Mouse (Mus musculus) liver, embryonic 14.5 days (tissue): ENCODE measurements around the gene Dennd4a. TPM values are rescaled to one million over a fixed set of nuclear protein-coding genes. Genes with fewer than 3 reads are reported as not detected.

Experiments
- ATAC-seq: fragments of 200-750 bp; cut with Nextera tagmentation; 2 replicates; pipeline ENCODE4 v1.8.0; 2017; ENCODE audit warnings: moderate number of reproducible peaks, mild to moderate bottlenecking, moderate library complexity; ENCODE audit not compliant: insufficient read depth
- DNase-seq, 3 experiments: peaks; one replicate each; pipeline ENCODE4 v3.0.0-alpha.2; 2012 to 2013; ENCODE audit warnings: low read depth in 3 of 3, low spot score in 3 of 3
- H3K27ac ChIP-seq: fragments of 300-500 bp; sonication (generic); 2 replicates; pipeline ENCODE4 v1.5.1; 2014; ENCODE audit warnings: moderate library complexity, mild to moderate bottlenecking, control low read depth, inconsistent platforms
- H3K27me3 ChIP-seq: fragments of 300-500 bp; sonication (generic); 2 replicates; pipeline ENCODE4 v1.6.1; 2014; ENCODE audit warnings: mild to moderate bottlenecking, low read length, moderate library complexity; ENCODE audit not compliant: control insufficient read depth, insufficient read depth
- H3K36me3 ChIP-seq: fragments of 300-500 bp; sonication (generic); replicated peaks from 2 replicates; pipeline ENCODE4 v1.6.1; 2014; ENCODE audit warnings: low read depth; ENCODE audit not compliant: control insufficient read depth, insufficient read depth
- H3K4me1 ChIP-seq, 2 experiments: fragments of 200-500 bp in 1 of 2; fragments of 300-500 bp in 1 of 2; sonication (generic) in 1 of 2; replicated peaks; 2 replicates each; pipeline ENCODE4 v1.6.1; 2012 to 2014; ENCODE audit warnings: antibody characterized with exemption in 1 of 2, inconsistent platforms in 1 of 2, low read length in 1 of 2; ENCODE audit not compliant: control insufficient read depth in 2 of 2, insufficient read depth in 2 of 2
- H3K4me2 ChIP-seq: fragments of 300-500 bp; sonication (generic); 2 replicates; pipeline ENCODE4 v1.6.1; 2014; ENCODE audit warnings: low read depth, mild to moderate bottlenecking, control low read depth, moderate library complexity
- H3K4me3 ChIP-seq, 2 experiments: fragments of 200-500 bp in 1 of 2; fragments of 300-500 bp in 1 of 2; sonication (generic) in 1 of 2; 2 replicates each; pipeline ENCODE4 v1.5.1; 2012 to 2014; ENCODE audit warnings: low read depth in 2 of 2, low read length in 2 of 2, mild to moderate bottlenecking in 2 of 2, control low read depth in 1 of 2, inconsistent platforms in 1 of 2, moderate library complexity in 1 of 2; ENCODE audit not compliant: insufficient read depth in 1 of 2
- H3K9ac ChIP-seq: fragments of 300-500 bp; sonication (generic); replicated peaks from 2 replicates; pipeline ENCODE4 v1.6.1; 2014; ENCODE audit warnings: mild to moderate bottlenecking, control low read depth, moderate library complexity
- H3K9me3 ChIP-seq: fragments of 300-500 bp; sonication (generic); 2 replicates; pipeline ENCODE4 v1.6.1; 2016; ENCODE audit warnings: low read length, mixed read lengths; ENCODE audit not compliant: control insufficient read depth
- CTCF ChIP-seq: IDR thresholded peaks from 2 replicates; pipeline ENCODE4 v1.5.1; 2016; ENCODE audit warnings: antibody characterized with exemption, low read depth, control low read depth
- EP300 ChIP-seq: IDR thresholded peaks from 2 replicates; pipeline ENCODE4 v1.6.1; 2016; ENCODE audit warnings: antibody characterized with exemption, low read depth
- WGBS: fragments of 180-500 bp; shearing (Covaris S2); extraction: QIAGEN DNeasy Blood & Tissue Kit; methylation state at CpG from one replicate; pipeline ENCODE4 v1.1.7; 2014; ENCODE audit not compliant: insufficient replicate concordance; 5-methylcytosine and 5-hydroxymethylcytosine counted together
- polyA plus RNA-seq, 2 experiments: library from polyadenylated mRNA; depleted of rRNA in 1 of 2; stranded (reverse) in 1 of 2; unstranded in 1 of 2; fragments of >200 nt; fragmentation: Nextera tagmentation in 1 of 2; extraction: Ambion mirVana in 1 of 2; gene quantifications; 2 replicates each; pipeline versions ENCODE4 v1.2.1 to v1.2.3; 2012 to 2014

The Dennd4a gene
- polyA plus RNA-seq (2012; rRNA removed) (29.0 and 36.1 TPM in 2 replicates), polyA plus RNA-seq (2014; fragmentation: Nextera tagmentation; extraction: Ambion mirVana) (29.3 and 32.5 TPM in 2 replicates)

GRCm38 (mm10) chr9:64810822-64811537 is at the start of gene Dennd4a:
TSS of gene Dennd4a (plus strand) at chr9:64811340.
- Histone ChIP-seq H3K4me1 (peaks cover 53% of the 10 kb centered on the region in 2 experiments), H3K36me3 (peaks cover 9% of the 10 kb centered on the region), H3K27ac (peak within 1 kb of the TSS; percentile 97), H3K9me3 (no peaks in the 10 kb centered on the region), H3K4me2 (peak within 1 kb of the TSS; percentile 96), H3K9ac (peak within 1 kb of the TSS; percentile 95), H3K27me3 (no peaks in the 10 kb centered on the region), H3K4me3 (peak within 1 kb of the TSS; percentile 86 to 100)
- TF ChIP-seq EP300 (peak; percentile 2; the same call in 1 of the 2 replicates), CTCF (no peak)
- peak; percentile 97 to 98 (median 97) for DNase-seq
- peak; percentile 90 for ATAC-seq
- WGBS, result under 1% methylated on average over 51 of the region's 51 CpGs

- no peaks in the 10 kb centered on the region for H3K36me3 ChIP-seq
- H3K27ac ChIP-seq, result no peak overlapping the region
- no peaks in the 10 kb centered on the region for H3K27me3 ChIP-seq
- TF ChIP-seq CTCF (no peak), EP300 (0 out of 2 replicates have a peak, but pooled peaks have one; percentile 30)
- H3K4me3 ChIP-seq, result no peak overlapping the region
- DNase-seq (no peak), ATAC-seq (no peak)
- H3K4me1 ChIP-seq, result peaks cover 0 to 4% of the 10 kb centered on the region in 2 experiments; a peak in 1 of 4 replicates
- H3K9ac ChIP-seq, result no peak overlapping the region
- WGBS, result 30% methylated on average over 2 of the region's 2 CpGs
- H3K9me3 ChIP-seq, result no peaks in the 10 kb centered on the region
- H3K4me2 ChIP-seq, result no peak overlapping the region
Measured at GRCm38 (mm10) chr9:64764824-64765223, 46.3 kb upstream of the Dennd4a start.

- no peak overlapping the region for H3K4me3 ChIP-seq
- ATAC-seq (no peak), DNase-seq (no peak)
- H3K4me1 ChIP-seq, result peaks cover 0 to 8% of the 10 kb centered on the region in 2 experiments; a peak in 1 of 4 replicates
- 82% methylated on average over 3 of the region's 3 CpGs for WGBS
- H3K27me3 ChIP-seq, result no peaks in the 10 kb centered on the region
- TF ChIP-seq EP300 (no peak), CTCF (peak; percentile 49)
- no peak overlapping the region for H3K9ac ChIP-seq
- no peaks in the 10 kb centered on the region for H3K36me3 ChIP-seq
- no peak overlapping the region for H3K4me2 ChIP-seq
- no peaks in the 10 kb centered on the region for H3K9me3 ChIP-seq
- H3K27ac ChIP-seq, result no peak overlapping the region
Measured at GRCm38 (mm10) chr9:64766136-64766535, 45.0 kb upstream of the Dennd4a start.

- Histone ChIP-seq H3K27ac (no peak overlapping the region), H3K9me3 (no peaks in the 10 kb centered on the region), H3K4me3 (no peak overlapping the region), H3K36me3 (no peaks in the 10 kb centered on the region), H3K4me2 (no peak overlapping the region), H3K4me1 (peaks cover 0 to 8% of the 10 kb centered on the region in 2 experiments; a peak in 1 of 4 replicates), H3K27me3 (no peaks in the 10 kb centered on the region), H3K9ac (no peak overlapping the region)
- no peak for ATAC-seq
- 39% methylated on average over 1 of the region's 1 CpGs for WGBS
- TF ChIP-seq EP300, result no peak
- TF ChIP-seq CTCF, result no peak
- no peak for DNase-seq
Measured at GRCm38 (mm10) chr9:64767796-64768195, 43.3 kb upstream of the Dennd4a start.

- Histone ChIP-seq H3K27ac (no peak overlapping the region), H3K9ac (no peak overlapping the region), H3K4me1 (peaks cover 0 to 8% of the 10 kb centered on the region in 2 experiments; a peak in 1 of 4 replicates), H3K4me3 (no peak overlapping the region), H3K27me3 (no peaks in the 10 kb centered on the region), H3K4me2 (no peak overlapping the region), H3K36me3 (no peaks in the 10 kb centered on the region), H3K9me3 (no peaks in the 10 kb centered on the region)
- 70% methylated on average over 9 of the region's 9 CpGs for WGBS
- ATAC-seq, result no peak
- TF ChIP-seq EP300 (0 out of 2 replicates have a peak, but pooled peaks have one; percentile 9), CTCF (peak; percentile 70)
- peak in 1 of 3 experiments; percentile 47 for DNase-seq
Measured at GRCm38 (mm10) chr9:64769066-64769695, 42.0 kb upstream of the Dennd4a start.
